Mouse (Mus musculus): ENCODE measurements around the gene Golph3.

GRCm38 (mm10) chr15:12376491-12377069 is 55.3 kb downstream of the Golph3 start:
- TF ChIP-seq POLR2A (IDR thresholded peaks at IDR 0.05; ENCODE audit: extremely low read depth, insufficient read depth, low read length), result no peak
- TF ChIP-seq CTCF (IDR thresholded peaks at IDR 0.05; ENCODE audit: extremely low read depth, insufficient read depth, low read length), result no peak

Measured in cortical plate, adult 2 months (tissue).